Mouse (Mus musculus) heart, embryonic 11.5 days (tissue): ENCODE measurements around the gene Sec23b. TPM values are rescaled to one million over a fixed set of nuclear protein-coding genes. Genes with fewer than 3 reads are reported as not detected.

Experiments used
- ATAC-seq: fragments of 200-750 bp; cut with Nextera tagmentation; replicated peaks from 2 replicates; pipeline ENCODE4 v1.8.0; 2017; ENCODE audit warnings: moderate library complexity; ENCODE audit not compliant: insufficient number of reproducible peaks, low FRiP score, low TSS enrichment
- H3K27ac ChIP-seq: fragments of 300-500 bp; sonication (generic); 2 replicates; pipeline ENCODE4 v1.5.1; 2014; ENCODE audit warnings: mild to moderate bottlenecking, low read depth, low read length
- H3K27me3 ChIP-seq: fragments of 300-500 bp; sonication (generic); 2 replicates; pipeline ENCODE4 v1.6.1; 2014; ENCODE audit warnings: mild to moderate bottlenecking, low read length, mixed read lengths; ENCODE audit not compliant: control insufficient read depth, insufficient read depth
- H3K36me3 ChIP-seq: fragments of 300-500 bp; sonication (generic); 2 replicates; pipeline ENCODE4 v1.6.1; 2014; ENCODE audit warnings: mild to moderate bottlenecking, low read length, moderate library complexity, mixed read lengths; ENCODE audit not compliant: control insufficient read depth, insufficient read depth
- H3K4me1 ChIP-seq: fragments of 300-500 bp; sonication (generic); 2 replicates; pipeline ENCODE4 v1.6.1; 2014; ENCODE audit warnings: low read length; ENCODE audit not compliant: control insufficient read depth, insufficient read depth
- H3K4me2 ChIP-seq: fragments of 300-500 bp; sonication (generic); 2 replicates; pipeline ENCODE4 v1.6.1; 2014; ENCODE audit warnings: mild to moderate bottlenecking, moderate library complexity
- H3K4me3 ChIP-seq: fragments of 300-500 bp; sonication (generic); 2 replicates; pipeline ENCODE4 v1.5.1; 2014; ENCODE audit warnings: low read depth, low read length
- H3K9ac ChIP-seq: fragments of 300-500 bp; sonication (generic); 2 replicates; pipeline ENCODE4 v1.6.1; 2014; ENCODE audit warnings: mild to moderate bottlenecking, low read depth, low read length, moderate library complexity
- H3K9me3 ChIP-seq: fragments of 300-500 bp; sonication (generic); replicated peaks from 2 replicates; pipeline ENCODE4 v1.6.1; 2016; ENCODE audit warnings: low read length; ENCODE audit not compliant: control insufficient read depth
- WGBS: fragments of 180-500 bp; shearing (Covaris S2); extraction: QIAGEN DNeasy Blood & Tissue Kit; methylation state at CpG from one replicate; pipeline ENCODE4 v1.1.7; 2014; ENCODE audit not compliant: insufficient replicate concordance; 5-methylcytosine and 5-hydroxymethylcytosine counted together
- polyA plus RNA-seq: library from polyadenylated mRNA; unstranded; fragments of >200 nt; fragmentation: Nextera tagmentation; extraction: Ambion mirVana; gene quantifications from 2 replicates; pipeline ENCODE4 v1.2.1, GENCODE M21; 2014

Gene Sec23b
- polyA plus RNA-seq, 1 experiment from 2014 or later: 51.4 TPM

DNA sequence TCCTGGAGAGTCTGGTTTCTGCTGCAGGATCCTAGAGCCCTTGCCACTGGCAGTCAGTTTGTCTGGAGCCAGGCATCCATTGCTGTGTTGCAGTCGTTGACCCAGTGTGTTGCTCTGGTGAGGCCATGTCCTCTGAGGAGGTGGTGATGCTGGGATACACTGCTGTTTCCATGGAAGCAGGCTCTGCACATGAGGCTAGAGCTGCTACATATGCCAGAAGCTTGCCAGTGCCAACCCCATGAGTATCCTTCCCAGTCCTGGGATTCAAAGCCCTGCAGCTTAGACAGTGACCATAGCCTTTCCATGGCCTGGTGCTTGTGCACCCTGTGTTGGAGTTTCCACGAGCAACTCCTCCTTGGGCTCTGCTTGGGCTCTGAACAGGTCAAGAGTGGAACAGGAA lies 77.5 kb downstream of the Sec23b start:
- 81% methylated on average over 2 of the region's 2 CpGs for WGBS

DNA sequence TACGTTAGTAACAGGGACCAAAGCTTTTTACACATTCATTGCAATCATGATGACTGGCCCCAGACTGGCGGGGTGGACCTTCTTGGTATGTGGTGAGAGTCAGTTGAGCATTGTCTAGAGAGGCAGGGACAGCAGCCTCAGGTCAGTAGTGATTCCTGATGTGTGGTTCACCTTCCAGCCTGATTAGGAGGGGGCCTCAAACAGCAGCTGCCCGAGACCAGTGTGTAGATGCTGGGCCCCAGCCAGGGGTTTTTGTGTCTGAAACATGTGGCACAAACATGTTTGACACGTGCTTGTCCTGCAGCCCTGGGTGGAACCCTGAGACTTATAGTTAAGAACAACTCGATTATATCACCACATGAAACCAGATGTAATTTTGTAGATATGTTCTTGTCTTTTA lies 78.2 kb downstream of the Sec23b start:
- 73% methylated on average over 5 of the region's 5 CpGs for WGBS
- Histone ChIP-seq H3K9me3 (no peaks in the 10 kb centered on the region), H3K27me3 (no peaks in the 10 kb centered on the region), H3K4me3 (no peak overlapping the region), H3K36me3 (no peaks in the 10 kb centered on the region), H3K4me1 (no peaks in the 10 kb centered on the region), H3K27ac (no peak overlapping the region), H3K4me2 (no peak overlapping the region), H3K9ac (no peak overlapping the region)
- ATAC-seq: no peak

More for the DNA sequence above, 77.5 kb downstream of the Sec23b start:
- Histone ChIP-seq H3K4me3 (no peak overlapping the region), H3K9ac (no peak overlapping the region), H3K36me3 (no peaks in the 10 kb centered on the region), H3K27ac (no peak overlapping the region), H3K4me1 (no peaks in the 10 kb centered on the region), H3K27me3 (no peaks in the 10 kb centered on the region), H3K9me3 (no peaks in the 10 kb centered on the region), H3K4me2 (no peak overlapping the region)
- ATAC-seq: no peak

DNA sequence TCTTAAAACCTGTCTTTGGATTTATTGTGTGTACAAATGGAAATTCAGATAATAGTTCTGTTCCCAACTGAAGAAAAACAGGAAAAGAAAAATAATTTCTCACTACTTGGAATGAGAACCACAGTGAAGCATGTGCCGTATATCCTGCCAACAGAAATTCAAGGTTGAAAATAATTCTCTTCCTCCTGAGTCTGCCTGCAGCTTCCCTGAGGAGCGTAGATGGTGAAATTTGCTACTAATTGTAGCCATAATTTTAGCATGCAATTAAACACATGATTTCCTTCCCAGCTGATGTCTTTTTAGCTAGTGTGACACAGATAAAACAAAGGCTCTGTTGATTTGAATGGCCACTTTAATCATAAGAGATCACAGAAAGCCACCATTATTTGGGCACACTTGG lies 78.7 kb downstream of the Sec23b start:
- H3K9me3 ChIP-seq: no peaks in the 10 kb centered on the region
- H3K4me2 ChIP-seq: no peak overlapping the region
- no peak overlapping the region for H3K4me3 ChIP-seq
- no peak for ATAC-seq
- H3K9ac ChIP-seq: no peak overlapping the region
- 85% methylated on average over 2 of the region's 2 CpGs for whole genome bisulfite sequencing
- no peaks in the 10 kb centered on the region for H3K4me1 ChIP-seq
- H3K27me3 ChIP-seq: no peaks in the 10 kb centered on the region
- no peaks in the 10 kb centered on the region for H3K36me3 ChIP-seq
- no peak overlapping the region for H3K27ac ChIP-seq

DNA sequence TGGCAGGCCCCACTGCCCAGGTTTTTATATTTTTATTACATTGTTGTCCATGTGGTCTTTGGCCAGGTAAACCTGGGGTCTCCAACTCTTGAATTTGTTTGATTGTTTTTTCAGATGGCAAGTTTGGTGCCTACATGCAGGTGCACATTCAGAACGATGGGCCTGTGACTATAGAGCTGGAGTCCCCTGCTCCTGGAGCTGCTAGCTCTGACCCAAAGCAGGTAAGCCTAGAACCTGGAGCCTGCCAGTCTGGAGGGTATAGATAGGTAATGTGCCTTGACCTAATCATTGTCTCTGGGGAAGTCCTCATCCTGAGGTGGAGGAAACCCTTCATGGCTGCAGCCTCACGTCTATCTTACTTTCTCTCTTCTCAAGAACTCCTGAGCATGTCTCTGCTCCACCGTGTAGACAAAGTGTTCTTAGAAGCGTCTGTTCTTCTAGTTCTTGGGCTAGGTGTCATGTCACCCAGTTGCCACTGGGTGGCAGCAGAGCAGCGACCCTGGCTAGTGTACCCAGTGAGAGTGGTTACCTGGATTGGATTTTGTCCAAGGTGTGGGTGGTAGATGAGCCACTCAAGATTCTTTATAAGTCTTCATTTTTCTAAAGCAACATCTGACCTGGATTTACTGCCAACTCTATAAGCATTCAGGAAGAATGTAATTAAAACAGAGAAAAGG lies 79.8 kb downstream of the Sec23b start:
- Histone ChIP-seq H3K9me3 (no peaks in the 10 kb centered on the region), H3K9ac (no peak overlapping the region), H3K36me3 (no peaks in the 10 kb centered on the region), H3K4me3 (no peak overlapping the region), H3K27me3 (no peaks in the 10 kb centered on the region), H3K27ac (no peak overlapping the region), H3K4me2 (no peak overlapping the region), H3K4me1 (no peaks in the 10 kb centered on the region)
- 0 out of 2 replicates have a peak, but pooled peaks have one; percentile 20 for ATAC-seq
- WGBS: 24% methylated on average over 5 of the region's 5 CpGs

DNA sequence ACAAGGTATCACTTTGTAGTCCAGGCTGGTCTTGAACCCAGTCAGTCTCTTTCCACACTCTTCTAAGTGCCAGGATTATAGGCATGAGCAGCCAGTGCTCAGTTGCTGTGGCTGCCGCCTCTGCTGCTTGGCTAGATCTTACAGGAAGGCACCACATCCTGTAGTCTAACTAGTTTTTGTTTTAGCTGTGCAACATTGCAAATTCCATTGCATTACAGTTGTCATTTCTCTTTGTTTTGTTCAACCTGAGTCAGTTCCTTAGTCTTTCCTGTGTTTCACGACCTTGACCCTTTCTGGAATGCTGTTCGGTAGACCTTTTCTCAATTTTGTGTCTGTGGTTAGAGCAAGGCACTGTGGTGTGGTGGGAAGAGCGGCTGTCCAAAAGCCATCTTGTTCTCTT lies 81.2 kb downstream of the Sec23b start:
- no peak for ATAC-seq
- no peak overlapping the region for H3K9ac ChIP-seq
- 67% methylated on average over 4 of the region's 4 CpGs for WGBS

DNA sequence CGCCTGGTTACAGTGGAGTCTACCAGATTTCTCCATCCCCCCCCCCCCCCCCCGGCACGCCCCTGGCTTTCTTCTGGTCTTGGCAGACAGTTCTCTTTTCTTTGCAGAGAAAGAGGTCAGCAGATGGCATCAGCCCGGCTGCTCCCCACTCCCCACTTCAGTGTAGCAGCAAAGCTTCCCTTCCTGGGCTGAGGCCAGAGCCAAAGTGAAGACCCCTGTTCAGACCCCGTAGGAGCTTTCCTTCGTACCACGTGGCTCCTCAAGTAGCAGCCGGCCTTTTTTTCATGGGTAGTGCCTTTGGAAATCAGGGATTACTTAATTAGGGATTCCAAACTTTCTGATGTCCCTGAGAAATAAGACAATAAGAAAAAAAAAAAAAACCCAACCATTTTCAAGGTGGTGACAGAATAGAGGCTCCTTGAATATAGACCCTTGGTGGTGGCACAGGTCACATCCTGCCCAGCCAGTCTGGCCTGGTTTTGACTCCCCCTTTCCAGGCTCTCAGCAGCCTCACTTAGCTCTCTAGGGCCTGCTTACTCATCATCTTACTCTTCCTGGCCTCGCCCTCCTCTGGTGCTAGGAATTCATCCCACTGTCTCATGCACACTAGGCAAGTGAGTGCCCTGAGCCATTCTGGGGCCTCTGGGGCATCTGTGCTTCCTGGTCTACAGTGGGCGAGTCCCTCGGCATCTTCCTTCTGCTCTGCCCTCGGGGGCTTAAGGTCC lies 81.8 kb downstream of the Sec23b start:
- ATAC-seq: no peak
- H3K4me1 ChIP-seq: no peaks in the 10 kb centered on the region
- H3K4me2 ChIP-seq: no peak overlapping the region
- H3K27ac ChIP-seq: no peak overlapping the region
- no peaks in the 10 kb centered on the region for H3K36me3 ChIP-seq
- no peaks in the 10 kb centered on the region for H3K27me3 ChIP-seq
- 75% methylated on average over 11 of the region's 12 CpGs for WGBS
- H3K9me3 ChIP-seq: no peaks in the 10 kb centered on the region
- H3K4me3 ChIP-seq: no peak overlapping the region
- no peak overlapping the region for H3K9ac ChIP-seq

More for the DNA sequence above, 81.2 kb downstream of the Sec23b start:
- Histone ChIP-seq H3K36me3 (no peaks in the 10 kb centered on the region), H3K4me3 (no peak overlapping the region), H3K9me3 (no peaks in the 10 kb centered on the region), H3K4me2 (no peak overlapping the region), H3K4me1 (no peaks in the 10 kb centered on the region), H3K27me3 (no peaks in the 10 kb centered on the region), H3K27ac (no peak overlapping the region)

DNA sequence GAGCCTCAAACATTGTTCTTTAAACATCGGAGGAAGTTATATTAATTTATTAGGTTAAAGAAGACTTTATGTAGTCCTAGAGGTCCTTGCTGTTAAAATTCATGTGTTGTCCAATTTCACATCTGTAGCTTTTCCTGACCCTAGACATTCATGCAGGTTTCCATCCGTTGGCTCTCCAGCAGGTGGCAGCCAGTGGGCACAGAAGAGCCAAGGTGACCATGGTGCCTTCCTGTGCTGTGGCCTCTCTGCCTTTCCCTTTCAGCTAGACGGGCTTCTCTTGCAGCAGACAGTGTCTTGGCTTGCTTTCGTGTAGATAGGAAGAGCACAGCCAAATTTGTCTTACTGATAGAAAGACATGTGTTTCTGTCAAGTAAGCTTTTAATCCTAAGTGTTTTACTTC lies 82.7 kb downstream of the Sec23b start:
- Histone ChIP-seq H3K27ac (no peak overlapping the region), H3K36me3 (no peaks in the 10 kb centered on the region), H3K9ac (no peak overlapping the region), H3K4me1 (no peaks in the 10 kb centered on the region), H3K27me3 (no peaks in the 10 kb centered on the region), H3K9me3 (no peaks in the 10 kb centered on the region), H3K4me2 (no peak overlapping the region), H3K4me3 (no peak overlapping the region)
- 63% methylated on average over 4 of the region's 4 CpGs for WGBS
- no peak for ATAC-seq

DNA sequence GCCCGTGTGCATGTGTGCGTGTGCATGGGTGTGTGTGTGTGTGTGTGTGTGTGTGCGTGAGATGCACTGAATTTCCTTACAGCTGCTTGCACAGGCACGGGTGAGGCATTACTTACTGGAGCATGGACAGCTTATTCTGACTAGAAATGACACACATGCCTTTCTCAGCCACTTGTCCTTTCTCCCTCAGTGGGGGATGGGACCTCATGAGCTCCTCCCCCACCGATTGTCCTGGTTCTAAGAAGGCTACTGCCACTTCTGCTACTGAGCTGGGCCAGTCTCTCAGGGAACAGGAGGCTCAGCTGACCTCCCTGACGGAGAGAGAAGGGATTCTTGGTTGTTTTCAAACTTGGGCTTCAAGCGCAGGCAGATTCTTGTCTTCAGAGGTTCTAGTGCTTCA lies 84.1 kb downstream of the Sec23b start:
- WGBS: 63% methylated on average over 7 of the region's 7 CpGs
- no peak for ATAC-seq
- H3K9ac ChIP-seq: no peak overlapping the region

More for the DNA sequence above, 84.1 kb downstream of the Sec23b start:
- Histone ChIP-seq H3K36me3 (no peaks in the 10 kb centered on the region), H3K4me3 (no peak overlapping the region), H3K4me1 (no peaks in the 10 kb centered on the region), H3K4me2 (no peak overlapping the region), H3K27ac (no peak overlapping the region), H3K27me3 (no peaks in the 10 kb centered on the region), H3K9me3 (no peaks in the 10 kb centered on the region)
